Mouse (Mus musculus) thymus, postnatal 25 days (tissue): ENCODE data around the gene Mrps31.

Experiments used
- DNase-seq: peaks from one replicate; pipeline ENCODE4 v3.0.0; 2022

The Mrps31 gene

GRCm38 (mm10) chr8:22411282-22411702, at the start of gene Mrps31:
Gene Mrps31, plus strand, starts transcription at chr8:22411361.
- peak; percentile 78 for DNase-seq

GRCm38 (mm10) chr8:22376311-22376710, 34.9 kb upstream of the Mrps31 start:
- no peak for DNase-seq

GRCm38 (mm10) chr8:22376903-22377302, 34.3 kb upstream of the Mrps31 start:
- peak; percentile 70 for DNase-seq

- no peak for DNase-seq
Observed at GRCm38 (mm10) chr8:22380934-22381333, 30.2 kb upstream of the Mrps31 start.

- DNase-seq = no peak
Observed at GRCm38 (mm10) chr8:22382824-22383595, 28.2 kb upstream of the Mrps31 start.

DNA sequence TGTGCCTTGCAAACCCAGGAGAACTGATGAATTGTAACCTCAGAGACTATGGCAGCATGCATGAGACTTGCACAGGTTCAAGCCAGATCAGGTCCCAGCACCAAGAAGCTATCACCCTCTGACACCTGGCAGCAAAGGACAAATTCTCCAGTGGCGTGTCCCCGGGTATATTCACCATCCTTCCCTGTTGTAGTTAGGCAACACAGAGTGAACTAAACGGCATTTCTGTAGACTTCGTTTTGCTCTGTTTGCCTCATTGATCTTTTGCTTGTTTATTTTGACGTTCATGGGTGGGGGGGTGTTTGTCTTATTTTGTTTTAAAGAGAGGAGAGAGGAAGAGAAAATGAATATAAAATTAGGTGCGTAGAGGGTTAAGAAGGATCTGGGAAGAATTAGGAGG, 26.0 kb upstream of the Mrps31 start:
- DNase-seq = no peak

DNA sequence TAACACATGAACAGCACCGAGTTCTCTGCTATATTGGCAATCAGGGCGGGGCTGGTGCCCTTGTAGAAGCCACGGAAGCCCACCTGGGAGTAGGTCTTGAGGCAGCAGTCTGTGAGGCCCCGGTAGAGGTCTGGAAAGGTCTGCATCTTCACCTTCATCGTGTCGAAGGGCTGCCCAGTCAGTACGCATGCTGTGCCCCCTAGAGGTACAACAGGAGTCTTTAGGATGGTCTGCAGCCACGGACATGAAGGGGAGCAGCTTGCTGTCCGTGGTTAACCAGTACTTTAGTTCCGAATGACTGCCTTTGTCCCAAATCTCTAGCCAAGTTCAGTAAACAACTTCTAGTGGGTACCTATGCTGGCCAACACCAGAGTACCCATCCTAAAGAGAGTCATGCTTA, 21.3 kb upstream of the Mrps31 start:
- no peak for DNase-seq

- no peak for DNase-seq
Observed at GRCm38 (mm10) chr8:22390766-22391463, 20.2 kb upstream of the Mrps31 start.

DNA sequence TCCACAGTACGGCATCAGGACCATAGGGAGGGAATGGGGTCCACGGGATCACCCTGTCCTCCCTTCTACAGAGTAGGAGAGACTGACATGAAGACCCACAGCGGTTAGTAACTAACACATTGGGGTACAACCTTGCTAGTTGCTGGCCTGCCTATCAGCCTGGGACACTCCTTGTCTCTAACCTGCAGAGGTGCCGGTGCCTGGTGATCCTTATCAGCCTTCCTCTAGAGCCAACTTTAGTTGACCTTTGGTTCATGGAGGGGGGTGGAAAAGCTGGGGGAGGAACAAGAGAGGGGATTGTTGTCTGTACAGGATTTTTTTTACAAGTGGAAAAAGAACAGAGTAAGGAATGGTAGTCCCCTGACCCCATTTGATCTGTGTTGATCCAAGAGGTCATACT, 16.7 kb upstream of the Mrps31 start:
- DNase-seq = no peak

- no peak for DNase-seq
Observed at GRCm38 (mm10) chr8:22395256-22395655, 15.9 kb upstream of the Mrps31 start.

DNA sequence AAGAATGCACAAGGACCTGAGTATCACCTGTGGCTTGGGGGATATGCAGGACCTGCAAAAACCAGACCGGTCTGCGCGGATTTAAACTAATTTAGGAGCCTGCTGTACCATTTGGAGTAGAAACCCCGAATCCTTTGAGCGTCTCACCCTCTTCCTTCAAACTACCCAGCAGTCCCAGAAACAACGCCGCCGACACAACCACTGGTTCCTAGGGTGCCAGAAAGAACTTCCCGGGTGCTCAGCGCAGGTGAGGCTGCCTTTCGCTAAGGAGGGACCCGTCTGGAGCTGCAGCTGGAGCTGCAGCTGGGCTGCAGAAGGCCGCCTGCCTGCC, 13.4 kb upstream of the Mrps31 start:
- no peak for DNase-seq

DNA sequence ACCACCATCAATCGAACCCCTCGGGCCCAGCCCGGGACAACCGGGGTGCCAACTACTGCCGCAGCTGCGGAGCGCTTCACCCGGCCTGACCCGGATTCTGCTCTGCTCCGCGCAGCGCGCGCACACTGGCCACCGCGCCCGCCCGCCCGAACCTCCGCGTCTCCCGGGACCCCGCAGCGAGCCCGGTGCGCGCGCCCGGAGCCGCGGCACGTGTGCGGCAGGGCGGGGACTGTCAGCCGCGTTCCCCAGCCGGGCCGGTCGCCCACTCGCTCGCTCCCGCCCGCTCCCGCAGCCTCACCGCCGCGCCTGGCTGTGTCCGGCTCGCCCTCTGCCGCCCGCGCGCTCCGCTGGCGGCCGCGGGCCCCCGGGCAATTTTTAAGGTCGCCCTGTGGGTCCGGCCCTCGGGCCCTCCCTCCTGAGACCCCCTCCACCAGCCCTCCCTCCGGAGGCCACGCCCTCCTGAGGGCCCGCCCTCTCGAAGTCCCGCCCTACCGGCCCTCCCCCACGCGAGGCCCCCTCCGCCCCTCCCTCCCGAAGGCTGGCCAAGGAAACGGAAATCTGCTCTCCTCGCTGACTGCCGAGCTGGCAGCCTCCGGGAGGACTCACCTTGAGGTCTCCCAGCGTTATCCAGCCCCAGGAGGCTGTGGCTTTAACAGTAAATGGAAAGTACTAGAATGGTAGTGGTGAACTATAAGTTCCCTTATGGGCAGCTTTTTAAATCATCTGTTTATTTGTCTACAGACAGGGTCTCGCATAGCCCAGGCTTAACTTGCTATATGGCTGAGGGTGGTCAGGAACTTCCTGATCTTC, 12.8 kb upstream of the Mrps31 start, which contains the start of gene Slc25a15:
Gene Slc25a15, minus strand, starts transcription at position 456 of the 810 bp plus-strand sequence.
- peak; percentile 93 for DNase-seq

- DNase-seq = no peak
Observed at GRCm38 (mm10) chr8:22399285-22399880, 11.8 kb upstream of the Mrps31 start.

DNA sequence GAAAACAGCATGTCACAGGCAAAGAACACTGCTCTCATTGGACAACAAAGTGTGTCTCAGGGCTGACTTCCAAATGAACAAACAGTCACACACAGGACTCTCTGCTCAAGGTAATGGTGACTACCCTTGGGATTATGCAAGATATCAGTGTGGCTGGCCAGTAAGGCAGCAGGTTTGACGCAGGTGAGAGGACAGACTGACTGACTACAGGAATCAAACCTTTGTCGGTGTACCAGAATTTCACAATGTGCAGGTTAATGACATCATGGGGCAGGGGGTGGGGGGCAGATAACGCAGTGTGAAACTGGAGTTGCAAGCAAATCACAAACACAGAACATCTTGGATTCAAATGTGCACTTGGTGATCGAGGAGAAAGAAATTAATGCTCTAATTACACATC, 10.6 kb upstream of the Mrps31 start:
- no peak for DNase-seq

DNA sequence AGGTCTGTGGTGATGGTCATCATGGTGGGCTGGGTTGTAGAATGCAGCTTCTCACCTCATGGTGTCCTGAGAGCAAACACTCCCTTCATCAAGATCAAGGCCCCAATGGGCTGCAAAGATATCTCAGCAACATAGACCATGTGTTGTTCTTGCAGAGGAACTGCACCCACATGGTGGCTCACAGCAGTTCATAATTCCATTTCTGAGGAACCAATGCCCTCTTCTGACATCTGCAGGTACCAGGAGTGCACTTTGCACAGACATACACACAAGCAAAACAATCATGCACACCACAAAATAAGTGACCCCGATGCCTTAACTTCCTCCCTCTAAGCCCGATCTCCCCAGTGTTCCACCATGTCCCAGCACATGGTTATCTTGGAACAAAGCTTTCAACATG, 7.9 kb upstream of the Mrps31 start:
- no peak for DNase-seq

DNA sequence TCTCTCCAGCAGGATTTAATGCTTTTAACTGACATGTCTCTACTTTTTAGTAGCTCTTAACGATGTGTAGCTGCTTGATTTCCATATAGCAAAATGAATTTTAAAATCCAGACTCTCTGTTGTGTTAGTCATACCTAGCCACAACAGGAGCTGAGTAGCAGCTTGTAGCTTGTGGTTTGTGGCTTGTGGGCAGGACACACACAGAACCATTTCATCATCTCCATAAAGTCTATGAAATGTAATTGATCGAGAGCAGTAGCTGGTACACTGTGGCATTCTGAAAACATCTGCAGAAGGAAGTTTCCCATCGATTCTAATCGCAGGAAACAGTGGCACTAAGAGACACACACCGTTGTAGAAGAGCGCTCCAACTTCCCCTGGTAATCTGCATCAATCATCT, 5.4 kb upstream of the Mrps31 start:
- DNase-seq = no peak

DNA sequence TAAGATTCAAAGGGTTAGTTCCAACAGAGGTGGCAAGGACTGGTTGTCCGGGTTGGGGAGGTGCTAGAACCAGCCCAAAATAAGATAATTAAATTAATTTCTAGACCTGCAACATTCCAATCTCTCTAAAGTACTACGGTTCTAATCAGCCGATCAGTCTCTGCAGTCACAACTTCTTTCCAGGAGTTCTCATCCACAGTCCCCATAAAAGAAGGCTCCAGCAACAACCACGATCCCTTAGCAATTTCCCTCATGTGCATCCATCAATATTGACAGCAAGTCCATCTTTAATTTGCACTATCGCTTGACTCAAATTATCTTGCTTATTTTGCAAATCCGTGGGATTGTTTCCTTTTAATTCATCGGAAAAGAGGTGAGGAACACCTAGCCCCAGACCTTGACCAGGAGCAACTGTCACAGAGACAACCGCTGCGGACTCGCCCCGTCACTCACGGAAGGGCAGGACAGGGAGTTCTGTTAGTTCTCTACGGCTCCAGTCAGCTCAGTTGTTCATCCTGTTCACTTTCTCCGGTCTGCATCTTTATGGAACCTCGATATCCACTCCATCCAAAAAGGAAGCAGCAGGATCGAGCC, 376 bp upstream of the Mrps31 start:
- no peak for DNase-seq

DNA sequence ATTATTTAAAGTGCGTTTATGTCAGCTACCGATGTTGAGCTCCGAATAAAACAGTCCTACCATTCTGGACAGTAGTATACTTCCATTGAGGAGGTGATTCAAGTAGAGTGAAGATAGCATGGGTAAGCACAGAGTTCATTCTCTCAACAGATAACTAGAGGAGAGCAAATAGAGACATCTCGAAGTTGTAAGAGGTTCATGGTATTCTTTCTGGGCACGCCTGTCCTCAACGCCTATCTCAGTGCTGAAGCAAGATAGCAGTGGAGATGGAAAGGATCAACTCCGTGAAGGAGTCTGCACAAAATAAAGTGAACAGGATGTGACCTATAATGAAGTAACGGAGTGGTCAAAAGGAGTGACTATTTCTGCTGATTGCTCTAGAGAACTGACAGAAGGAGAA, 810 bp downstream of the Mrps31 start:
- DNase-seq = no peak
